Mouse (Mus musculus): ENCODE results near the gene Cd48. TPM values are rescaled to one million over a fixed set of nuclear protein-coding genes. Genes with fewer than 3 reads are reported as not detected.

The Cd48 gene
- total RNA-seq, 2 experiments from 2014 or later: 0.27 to 1.0 TPM

DNA sequence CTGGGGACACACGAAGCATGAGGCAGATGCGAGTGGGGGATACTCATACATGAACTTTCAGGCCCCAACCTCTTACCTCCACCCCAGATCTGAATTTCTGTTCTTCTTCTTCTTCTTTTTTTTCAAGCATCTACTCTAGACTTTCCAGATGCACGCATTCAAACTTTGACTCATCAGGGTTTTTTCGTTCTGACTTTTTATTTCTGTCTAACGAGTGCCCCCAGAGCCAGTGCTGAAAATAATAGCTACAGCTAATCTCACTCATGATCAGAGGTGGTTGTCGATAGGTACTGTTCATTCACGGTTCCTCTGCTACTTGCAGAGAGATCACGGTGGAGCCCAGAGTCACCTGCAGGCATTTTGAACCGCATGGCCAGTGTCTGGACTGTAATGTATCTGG is 3.1 kb downstream of the Cd48 start:
- DNase-seq (ENCODE audit: low spot score in 2 of 2): no peak
- intact Hi-C loops (cut with DNase I): no loop called here

DNA sequence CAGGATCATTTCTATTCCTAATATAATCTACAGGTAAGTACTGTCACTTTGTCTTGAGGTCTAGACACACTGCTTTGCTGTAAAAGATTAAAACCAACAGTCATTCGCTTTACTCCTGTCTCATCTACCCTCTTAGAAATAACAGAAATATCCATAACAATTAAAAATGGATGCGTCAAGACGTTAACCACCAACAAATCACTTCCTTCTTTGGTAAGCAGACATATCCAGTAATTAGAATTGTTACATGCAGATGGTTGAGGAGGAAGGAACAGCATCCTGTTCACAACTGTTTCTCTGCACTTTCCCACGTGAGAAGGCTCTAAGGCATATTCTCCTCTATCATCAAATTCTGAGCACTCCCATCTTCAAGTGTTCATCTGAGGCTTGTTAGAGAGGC is 5.5 kb downstream of the Cd48 start:
- intact Hi-C loops (cut with DNase I): no loop called here
- no peak for DNase-seq (ENCODE audit: low spot score in 2 of 2)

DNA sequence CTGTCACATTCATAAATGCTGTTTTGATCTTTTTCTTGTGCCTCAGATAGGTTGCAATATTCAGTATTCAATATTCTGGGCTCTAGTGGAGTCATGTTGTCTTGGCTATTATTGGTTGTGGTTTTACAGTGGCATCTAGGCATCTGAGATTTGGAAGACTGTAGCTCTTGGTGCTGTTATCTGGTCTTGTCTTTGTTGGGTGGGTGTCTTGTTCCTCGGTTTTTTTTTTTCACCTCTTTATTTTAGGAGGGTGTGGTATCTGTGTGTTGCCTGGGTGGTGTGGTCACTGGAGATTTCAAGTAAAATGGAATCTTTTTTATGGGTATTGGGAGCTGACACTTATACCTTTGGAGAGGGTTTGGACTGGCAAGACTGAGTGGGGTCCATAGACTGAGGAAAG is 12.1 kb downstream of the Cd48 start:
- no peak for DNase-seq (ENCODE audit: low spot score in 2 of 2)
- intact Hi-C loops (cut with DNase I): no loop called here

DNA sequence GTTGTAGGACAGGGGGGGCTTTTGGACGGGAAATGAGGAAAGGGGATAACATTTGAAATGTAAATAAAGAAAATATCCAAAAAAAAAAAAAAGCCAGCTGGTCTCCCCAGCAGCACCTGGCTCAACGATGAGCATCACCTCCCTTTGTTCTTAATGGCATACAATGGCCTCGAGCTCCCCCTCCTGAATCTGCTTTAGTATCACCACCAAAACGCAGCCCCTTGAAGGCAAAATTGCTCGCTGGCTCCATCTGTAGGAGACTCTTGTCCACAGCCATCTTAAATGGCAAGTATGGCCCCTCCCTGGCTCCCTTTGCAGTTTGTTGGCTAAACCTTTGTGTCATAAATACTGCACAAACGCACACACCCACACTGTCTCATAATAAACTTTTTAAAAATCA is 17.2 kb downstream of the Cd48 start:
- intact Hi-C loops (cut with DNase I): no loop called here
- peak; percentile 9 to 36 for DNase-seq (ENCODE audit: low spot score in 2 of 2)

DNA sequence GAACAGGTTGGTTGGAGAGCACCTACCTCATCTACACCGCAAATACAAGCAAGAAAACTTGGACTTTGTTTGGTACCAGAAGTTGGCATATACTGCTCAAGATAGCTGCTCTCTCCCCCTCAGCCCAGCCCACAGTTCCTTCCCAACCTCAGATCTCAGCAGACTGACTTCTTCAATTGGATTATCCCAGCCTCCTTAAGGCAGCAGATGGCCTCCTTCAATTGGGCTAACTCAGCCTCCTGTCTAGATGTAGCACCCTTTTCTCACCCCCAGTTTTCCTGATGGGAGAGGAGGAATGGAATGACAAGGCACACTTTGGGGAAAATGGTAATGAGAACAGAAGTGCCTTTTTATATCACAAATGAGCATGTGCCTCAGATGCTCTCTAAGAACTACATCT is 31.9 kb downstream of the Cd48 start:
- peak; percentile 2 to 87 for DNase-seq (ENCODE audit: low spot score in 2 of 2)
- intact Hi-C loops (cut with DNase I): loop anchor here (1.0 to 5.0 kb wide), 2 partner anchors 62 to 74 kb away; no protein-coding TSS in a partner anchor

DNA sequence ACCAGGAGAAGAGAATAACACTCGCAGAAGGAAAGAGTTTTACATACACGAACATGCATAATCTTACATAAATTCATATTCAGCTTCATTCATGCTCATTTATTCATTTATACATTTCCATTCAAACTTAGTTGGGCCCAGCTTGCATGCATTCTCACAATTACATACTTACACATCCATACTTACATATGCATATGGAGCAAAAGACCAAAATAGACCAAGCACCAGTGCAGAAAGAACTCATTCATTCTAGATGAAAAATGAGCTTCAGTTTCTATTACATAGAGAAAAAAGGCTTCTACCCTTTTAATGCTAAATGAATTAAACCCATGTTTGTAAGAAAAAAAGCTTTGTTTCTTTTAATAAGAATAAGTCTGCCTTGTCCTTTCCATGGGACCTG is 33.6 kb downstream of the Cd48 start:
- intact Hi-C loops (cut with DNase I): no loop called here
- DNase-seq (ENCODE audit: low spot score in 2 of 2): peak in 1 of 2 experiments; percentile 57

DNA sequence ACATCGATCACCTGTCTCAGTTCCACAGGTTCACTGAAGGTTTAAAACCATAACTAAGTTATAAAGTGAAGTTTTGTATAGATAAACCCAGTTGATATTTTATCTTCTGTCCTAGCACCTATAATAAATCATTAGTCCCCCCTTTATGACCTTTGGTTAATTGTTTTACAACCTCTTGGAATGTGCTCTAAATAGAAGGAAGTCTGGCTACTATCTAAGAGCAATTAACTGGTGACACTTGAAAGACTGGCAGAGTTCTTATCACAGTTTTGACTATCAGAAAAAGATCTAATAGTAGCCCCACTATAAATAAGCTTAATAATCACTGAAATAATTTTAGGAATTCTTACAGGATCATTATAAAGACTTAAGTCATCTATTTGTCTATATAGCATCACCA is 34.4 kb downstream of the Cd48 start:
- intact Hi-C loops (cut with DNase I): no loop called here
- no peak for DNase-seq (ENCODE audit: low spot score in 2 of 2)

DNA sequence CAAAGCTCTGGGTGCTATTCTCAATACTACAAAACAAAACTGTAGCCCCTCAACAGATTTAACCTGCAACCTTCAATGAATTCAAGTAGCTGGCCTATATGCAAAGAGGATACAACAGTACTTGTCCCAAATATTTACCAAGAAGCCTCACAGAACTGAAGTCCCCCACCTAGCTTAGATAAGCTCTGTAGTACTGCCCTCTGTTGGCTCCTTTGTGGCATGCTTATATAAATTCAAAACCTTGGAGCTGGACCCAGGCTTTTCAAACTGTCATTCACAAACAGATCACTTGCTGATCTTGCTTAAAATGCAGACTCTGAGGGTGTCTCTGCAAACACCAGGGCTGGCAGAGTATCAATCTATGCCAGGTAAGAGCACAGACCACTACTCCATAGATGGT is 49.4 kb downstream of the Cd48 start:
- intact Hi-C loops (cut with DNase I): no loop called here
- DNase-seq (ENCODE audit: low spot score in 2 of 2): no peak

DNA sequence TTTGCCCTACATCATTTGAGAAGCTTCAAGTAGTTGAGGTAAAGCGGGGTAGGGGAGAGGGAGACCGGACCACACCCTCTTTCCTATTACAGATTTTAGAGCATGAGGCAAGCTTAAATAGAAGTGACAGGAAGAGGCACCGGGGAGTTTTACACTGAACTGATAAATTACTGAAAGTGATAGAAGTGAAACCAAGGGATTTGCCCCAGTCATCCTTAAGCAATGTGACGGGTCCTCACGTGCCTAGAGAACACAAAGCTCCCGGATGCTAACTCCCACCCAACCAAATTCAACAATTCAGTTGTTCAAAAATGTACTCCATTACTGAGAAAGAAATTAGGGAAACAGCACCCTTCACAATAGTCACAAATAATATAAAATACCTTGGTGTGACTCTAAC is 53.1 kb downstream of the Cd48 start:
- intact Hi-C loops (cut with DNase I): no loop called here

DNA sequence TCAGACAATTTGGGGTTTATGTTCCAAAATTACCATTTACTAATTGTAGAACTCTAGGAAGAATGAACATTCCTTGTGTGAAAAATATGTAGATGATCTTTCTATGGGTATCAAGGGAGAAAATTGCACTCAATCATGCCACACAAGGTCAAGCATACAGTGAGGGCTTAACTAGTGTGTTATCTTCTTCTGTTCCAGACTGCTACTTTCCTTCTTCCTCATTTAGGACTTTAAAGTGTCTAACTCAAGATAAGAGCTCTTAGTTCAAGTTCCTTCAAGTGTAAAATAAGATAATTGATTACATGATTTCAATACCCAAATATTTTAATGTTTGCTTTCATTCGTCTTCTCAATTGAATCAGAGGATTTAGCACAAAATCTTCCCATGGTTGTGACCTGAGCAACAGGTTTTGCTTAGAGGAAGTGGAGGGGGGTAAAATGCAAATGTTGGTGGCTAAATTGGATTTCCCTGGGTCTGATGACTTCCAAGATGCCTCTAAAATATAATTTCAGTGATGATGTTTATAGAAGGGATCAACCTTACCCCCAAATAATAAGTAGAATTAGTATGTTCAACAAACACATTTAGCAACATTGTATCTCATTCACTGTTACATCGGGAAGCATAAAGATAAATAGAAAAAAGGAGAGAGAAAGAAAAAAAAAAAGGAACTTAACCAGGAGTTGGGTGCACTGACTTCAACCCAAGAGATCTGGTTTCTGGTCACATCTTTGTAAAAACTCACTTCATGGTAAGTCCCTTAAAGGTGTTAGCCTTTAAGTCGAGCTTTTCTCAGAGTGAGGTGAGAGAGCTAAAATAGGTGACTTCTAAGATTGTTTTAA is 66.5 kb downstream of the Cd48 start:
- intact Hi-C loops (cut with DNase I): no loop called here

More for the DNA sequence above, 53.1 kb downstream of the Cd48 start:
- DNase-seq (ENCODE audit: low spot score in 2 of 2): no peak

More for the DNA sequence above, 66.5 kb downstream of the Cd48 start:
- no peak for DNase-seq (ENCODE audit: low spot score in 2 of 2)

Small RNA genes within 50 kb of the gene (microRNA-seq; reads per million reads assigned to microRNA genes)
- 0 reads per million in 2 experiments for gene Mir7683

Other genes starting within 250 kb of the Cd48 start
- 1 to 10 TPM; 5.5 to 7.2 TPM for gene F11r, start 244.5 kb upstream of the Cd48 start, total RNA-seq (2021)
- gene Alyref2, start 178.5 kb upstream of the Cd48 start, total RNA-seq (2021): 1 to 10 TPM; 5.3 TPM
- gene Itln1, start 146.7 kb upstream of the Cd48 start, total RNA-seq (2021): not detected
- gene Cd244a, start 122.8 kb upstream of the Cd48 start, total RNA-seq (2021): not detected
- gene Ly9, start 74.6 kb upstream of the Cd48 start, total RNA-seq (2021): not detected
- gene Slamf7, start 29.0 kb upstream of the Cd48 start, total RNA-seq (2021): not detected
- gene Slamf1, start 85.1 kb downstream of the Cd48 start, total RNA-seq (2021): under 1 TPM; 0.39 to 0.64 TPM
- 1 to 10 TPM; 1.4 to 2.1 TPM for gene Cd84, start 157.7 kb downstream of the Cd48 start, total RNA-seq (2021)
- under 1 TPM; 0.14 to 0.21 TPM for gene Gm10521, start 213.7 kb downstream of the Cd48 start, total RNA-seq (2021)
- gene Slamf6, start 235.5 kb downstream of the Cd48 start, total RNA-seq (2021): under 1 TPM; 0.11 to 0.16 TPM

All from left cerebral cortex, postnatal 25 days (tissue).